Mouse (Mus musculus) cerebral cortex, adult 2 months (tissue): ENCODE measurements around the gene Tenm2.

Experiments
- WGBS: fragments of 180-500 bp; shearing (Covaris S2); methylation state at CpG from one replicate; pipeline ENCODE4 v1.1.7; 2018; 5-methylcytosine and 5-hydroxymethylcytosine counted together

Gene Tenm2

DNA sequence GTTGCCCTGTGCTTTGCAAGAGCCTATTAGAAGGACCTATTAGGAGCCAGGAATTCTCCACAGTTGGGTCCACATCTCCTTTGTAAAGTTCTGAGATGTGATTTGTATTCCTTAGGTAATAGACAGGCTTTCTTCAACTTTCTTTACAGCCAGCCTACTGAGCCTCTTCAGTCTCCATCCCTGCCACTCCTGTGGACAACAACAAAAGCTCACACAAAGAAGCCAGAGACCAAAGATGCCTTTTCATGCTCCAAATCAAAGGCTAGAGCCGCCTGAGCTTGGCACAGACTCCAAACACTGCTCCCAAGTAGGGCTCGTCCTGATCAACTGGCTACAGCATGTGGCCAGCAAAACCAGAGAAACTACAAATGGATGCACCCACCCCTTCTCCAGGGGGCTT is 333.5 kb downstream of the Tenm2 start:
- WGBS, result 43% methylated on average over 2 of the region's 2 CpGs

DNA sequence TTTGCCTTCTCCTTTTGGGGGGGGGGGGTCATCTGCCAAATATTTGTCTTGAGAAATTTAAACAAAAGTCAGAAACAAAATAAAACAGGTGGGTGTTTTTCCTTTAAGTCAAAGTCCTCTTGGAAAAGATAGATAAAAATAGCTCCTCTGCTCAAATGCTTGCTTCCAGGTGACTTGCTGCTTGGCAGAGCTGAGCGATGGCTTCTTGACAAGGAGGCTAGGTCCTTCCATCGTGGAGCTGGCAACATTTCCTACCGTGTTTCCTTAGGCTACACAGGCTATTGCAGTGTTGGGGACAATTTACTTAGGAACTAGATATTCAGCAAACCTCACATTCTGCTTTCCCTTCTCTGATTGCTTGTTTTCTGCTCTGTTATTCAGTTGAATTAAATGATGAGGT is 342.7 kb downstream of the Tenm2 start:
- 67% methylated on average over 3 of the region's 3 CpGs for WGBS

DNA sequence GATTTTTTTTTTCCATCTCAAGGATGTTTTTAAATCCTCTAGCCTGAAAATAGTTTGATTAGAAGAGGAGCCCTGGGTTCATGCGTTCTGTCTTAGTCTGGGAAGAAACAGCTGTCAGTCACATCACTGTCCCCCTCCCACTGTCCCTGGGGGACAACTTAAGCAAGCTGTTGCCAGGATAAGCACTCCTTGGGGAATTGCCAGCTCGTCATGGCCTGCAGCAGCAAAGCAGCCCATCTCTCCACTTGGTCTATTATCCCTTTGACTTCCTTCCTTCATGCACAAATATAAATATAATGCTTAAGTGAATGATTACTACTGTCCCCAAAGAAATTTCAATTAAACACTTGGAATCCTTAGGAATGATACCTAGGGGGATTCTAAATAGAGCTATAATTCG is 344.7 kb downstream of the Tenm2 start:
- WGBS, result 49% methylated on average over 3 of the region's 3 CpGs

DNA sequence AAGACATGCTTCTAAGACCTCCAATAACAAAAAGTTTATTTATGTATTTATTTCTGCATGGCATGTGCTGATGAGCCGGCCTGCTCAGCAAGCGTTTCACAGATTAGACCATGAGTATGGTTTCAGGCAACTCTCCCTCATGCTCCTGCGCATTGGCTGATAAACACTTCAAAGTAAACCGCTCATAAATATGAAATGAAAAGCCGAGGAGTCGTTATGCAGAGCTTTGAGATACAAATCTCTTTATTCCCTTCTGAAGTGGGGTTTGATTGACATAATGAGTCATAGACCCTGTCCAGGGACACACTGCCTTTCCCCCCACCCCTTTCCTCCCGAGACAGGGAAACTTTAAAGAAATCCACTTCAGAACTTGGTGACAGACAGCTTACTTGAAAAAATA is 348.3 kb downstream of the Tenm2 start:
- 64% methylated on average over 7 of the region's 7 CpGs for whole genome bisulfite sequencing

DNA sequence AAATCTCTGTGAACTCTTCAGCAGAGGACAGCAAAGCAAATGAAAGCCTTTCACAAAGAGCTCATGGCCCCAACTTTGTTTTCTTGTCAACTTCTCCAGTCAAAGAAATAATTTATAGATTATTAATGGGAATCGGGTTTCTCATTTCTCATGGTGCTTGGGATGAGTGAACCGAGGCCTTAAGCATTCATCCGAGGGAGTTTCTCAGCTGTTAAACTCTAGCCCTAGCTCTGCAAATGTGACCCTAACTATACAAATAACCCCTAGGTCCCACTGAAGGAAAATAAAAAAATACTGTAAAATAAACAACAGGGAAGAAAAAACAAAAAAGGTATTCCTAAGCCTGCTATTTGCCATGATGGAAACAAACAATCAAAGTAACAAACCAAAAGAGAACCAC is 349.6 kb downstream of the Tenm2 start:
- 95% methylated on average over 3 of the region's 3 CpGs for WGBS

DNA sequence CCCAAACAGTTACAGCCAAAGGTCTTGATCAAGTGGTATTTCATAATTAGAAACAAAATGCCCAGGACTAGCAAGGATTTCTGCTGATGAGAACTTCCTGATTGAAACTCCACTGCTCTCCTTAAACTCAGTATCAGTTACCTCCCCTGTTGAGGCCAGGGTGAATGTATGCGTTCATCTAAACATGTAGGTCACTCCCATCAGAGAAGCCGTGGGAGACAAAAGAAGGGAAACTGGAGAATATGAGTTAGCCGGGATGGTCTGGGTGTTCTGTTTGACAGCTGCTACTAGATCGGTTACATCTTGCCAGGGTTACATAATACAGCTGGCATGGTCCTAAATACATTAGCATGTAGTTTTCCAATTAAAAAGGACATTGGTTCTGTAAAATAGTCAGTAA is 362.8 kb downstream of the Tenm2 start:
- WGBS, result 35% methylated on average over 4 of the region's 4 CpGs

DNA sequence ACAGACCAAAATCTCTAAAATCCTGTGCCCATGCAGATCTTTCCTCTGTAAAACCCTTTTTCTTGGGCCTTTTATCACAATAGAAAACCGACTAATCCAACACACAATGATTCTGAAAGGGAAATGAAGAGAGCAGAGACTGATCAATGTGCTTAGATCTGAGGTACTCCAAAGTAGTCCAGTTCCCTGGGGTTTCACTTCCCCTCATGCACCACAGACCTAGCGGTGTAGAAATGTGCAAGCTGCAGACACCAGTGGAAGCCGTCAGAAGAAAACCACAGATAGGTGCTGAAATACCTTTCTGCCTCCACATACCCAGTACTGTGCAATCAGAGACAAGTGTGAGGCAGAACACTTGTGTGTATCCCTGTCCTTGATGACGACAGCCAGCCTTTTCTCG is 365.2 kb downstream of the Tenm2 start:
- 77% methylated on average over 5 of the region's 5 CpGs for WGBS

DNA sequence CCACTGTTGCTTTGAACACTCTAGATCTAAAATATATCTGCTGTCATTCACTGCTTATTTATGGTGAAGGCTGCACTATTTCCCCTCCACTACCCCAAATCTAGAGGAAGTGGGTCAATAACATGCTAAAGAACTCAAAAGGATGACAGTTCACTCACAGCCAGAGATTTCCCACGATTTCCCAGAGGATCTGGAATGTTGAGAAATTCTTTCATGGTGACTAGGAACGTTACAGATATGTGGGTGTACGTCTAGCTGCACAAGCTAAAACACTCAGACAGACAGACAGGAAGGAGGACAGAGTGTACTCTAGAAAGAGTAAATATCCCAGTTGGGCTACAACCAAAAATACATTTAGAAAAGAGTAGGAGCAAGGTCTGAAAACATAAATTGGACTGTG is 384.1 kb downstream of the Tenm2 start:
- 25% methylated on average over 3 of the region's 3 CpGs for WGBS

DNA sequence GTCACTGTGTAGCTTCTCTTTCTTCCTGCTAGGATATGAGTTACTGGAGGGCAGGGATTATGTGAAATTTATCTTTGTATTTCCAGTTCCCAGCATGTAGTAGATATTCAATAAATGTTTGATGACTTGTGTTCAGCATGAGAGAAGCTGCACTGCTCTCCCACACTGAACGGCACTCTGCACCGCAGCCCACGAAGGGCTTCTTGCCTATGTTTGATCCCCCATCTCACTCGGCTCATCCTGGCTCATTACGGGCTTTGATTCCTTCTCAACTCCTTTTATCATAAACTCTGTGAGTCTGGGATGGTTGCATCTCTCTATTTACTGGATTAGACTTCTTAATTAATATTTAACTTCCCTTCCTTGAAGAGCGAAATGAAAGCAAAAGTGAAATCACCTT is 388.3 kb downstream of the Tenm2 start:
- 86% methylated on average over 6 of the region's 6 CpGs for WGBS

DNA sequence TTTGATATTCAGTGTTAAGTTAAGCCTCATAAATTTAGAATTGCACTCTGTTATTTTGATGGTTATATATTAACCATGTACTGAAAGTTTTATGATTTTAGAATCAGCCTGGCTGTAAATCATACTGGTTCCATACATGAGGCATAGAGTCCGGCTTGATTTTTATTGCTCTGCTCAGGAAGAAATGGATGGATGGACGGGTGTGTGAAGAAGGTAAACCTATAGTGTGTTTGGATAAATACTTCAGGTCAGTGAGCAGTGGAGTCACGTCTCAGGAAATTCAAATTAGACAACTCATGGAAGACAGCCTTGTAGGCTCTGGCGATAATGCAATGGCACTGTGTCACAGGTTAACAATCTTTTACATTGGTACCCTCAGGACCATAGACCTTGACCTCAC is 402.9 kb downstream of the Tenm2 start:
- 83% methylated on average over 4 of the region's 4 CpGs for WGBS

DNA sequence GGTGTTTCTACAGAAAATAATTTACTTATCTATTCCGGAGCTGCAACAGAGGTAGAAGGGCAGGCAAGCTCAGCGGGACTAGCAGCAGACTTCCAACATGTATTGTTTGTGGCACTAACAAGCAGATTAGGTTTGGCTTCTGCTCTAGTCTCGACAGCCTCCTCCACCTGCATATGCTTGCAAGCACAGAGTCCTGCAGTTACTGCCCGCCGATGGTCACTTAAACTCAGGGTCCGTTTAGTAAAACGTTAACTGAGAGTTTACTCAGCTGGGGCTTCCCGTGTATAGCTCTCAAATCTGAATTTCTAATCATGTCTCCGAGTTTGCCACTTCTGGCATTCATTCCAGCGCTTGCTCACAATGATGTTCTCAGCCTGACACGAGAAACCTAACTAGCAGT is 404.3 kb downstream of the Tenm2 start:
- WGBS, result 59% methylated on average over 11 of the region's 11 CpGs

DNA sequence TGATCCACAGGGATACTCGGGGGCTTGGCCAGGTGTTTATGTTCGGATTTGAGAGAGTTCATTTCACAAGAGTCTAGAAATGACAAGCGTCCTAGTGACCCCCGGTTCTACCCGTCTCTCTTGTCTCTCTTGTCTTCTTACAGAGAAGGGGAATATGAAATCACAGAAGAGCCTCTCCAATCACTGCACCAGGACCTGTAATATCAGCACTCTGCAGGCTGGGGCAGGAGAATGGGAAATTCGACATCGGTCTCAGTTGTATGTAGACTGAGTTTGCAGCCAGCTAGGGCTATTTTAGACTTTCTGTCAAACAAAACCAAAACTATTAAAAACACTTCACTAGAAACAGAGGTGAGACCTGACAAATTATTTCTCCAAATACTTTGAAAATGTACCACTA is 411.1 kb downstream of the Tenm2 start:
- 24% methylated on average over 7 of the region's 7 CpGs for WGBS

DNA sequence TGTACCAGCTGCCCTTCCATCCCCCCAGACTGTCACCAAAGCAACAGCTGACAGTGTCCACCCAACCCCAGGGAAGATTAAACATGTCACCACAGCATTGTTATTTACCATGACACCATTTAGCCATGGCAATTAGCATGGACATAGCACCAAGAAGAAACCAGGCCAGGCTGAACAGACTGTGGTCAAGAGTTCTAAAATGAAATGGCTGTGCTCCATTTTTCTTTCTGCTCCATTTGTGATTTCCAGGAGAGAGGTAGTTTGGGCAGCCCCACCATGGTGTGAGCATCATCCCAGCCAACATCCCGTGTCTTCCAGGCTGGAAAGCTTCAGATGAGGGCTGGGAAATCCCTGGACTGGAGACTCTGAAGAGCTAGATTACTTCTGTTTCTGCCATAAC is 431.1 kb downstream of the Tenm2 start:
- WGBS, result 84% methylated on average over 1 of the region's 1 CpGs

DNA sequence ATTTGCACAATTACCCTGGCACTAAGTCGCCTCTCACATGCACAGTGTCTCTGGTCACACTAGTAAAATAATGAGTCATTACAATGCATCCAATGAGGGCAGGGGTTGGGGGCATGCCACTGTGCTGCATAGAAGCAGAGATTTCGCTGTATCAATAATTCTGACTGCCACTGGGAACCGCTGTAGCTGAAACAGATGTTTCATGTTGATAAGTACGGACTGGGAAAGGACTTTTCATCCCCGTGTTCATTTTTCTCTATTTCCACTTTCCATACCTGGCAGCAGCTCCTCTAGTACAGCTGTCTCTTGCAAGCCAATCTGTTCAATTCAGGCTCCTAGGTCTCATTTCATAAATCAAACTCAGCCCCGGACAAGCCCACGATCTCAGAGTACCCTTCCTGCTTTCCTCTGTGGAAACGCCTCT is 433.5 kb downstream of the Tenm2 start:
- WGBS, result 25% methylated on average over 8 of the region's 8 CpGs

DNA sequence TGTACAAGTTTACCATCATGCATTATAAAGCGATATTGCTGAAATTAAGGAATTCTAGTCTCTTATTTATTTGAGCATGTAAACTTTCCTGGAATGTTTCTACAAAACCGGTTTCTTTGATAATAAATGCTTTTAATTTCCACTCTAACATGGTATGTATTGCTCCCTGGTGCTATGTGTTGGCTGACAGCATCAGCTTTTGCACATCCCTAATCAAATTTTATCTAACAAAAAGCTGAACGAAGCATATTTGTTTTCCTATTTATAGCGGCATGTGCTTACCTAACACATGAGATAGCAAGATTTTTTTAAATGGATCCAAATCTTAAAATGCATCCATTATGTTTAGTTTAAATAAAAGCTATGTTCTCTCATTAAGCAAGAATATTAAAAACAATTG is 434.1 kb downstream of the Tenm2 start:
- WGBS, result 59% methylated on average over 4 of the region's 4 CpGs

DNA sequence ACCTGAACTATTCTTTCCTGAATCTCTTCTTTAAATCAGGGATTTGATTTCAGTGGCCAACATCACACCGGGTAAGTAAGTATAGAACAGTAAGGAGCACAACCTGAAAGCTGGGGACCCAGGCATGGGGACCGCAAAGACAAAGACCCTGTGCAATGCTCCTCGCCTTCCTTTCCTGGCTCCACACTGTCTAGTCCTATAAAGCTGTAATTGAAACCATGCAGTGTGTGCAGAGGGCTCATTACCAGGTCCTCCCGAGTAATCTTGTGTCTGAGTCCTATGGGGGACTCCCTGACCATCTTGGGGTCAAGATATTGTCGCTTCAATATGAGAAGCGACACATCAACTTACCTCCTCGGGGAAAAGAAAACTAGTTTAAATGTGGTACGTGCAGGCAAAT is 436.4 kb downstream of the Tenm2 start:
- WGBS, result 81% methylated on average over 8 of the region's 8 CpGs

DNA sequence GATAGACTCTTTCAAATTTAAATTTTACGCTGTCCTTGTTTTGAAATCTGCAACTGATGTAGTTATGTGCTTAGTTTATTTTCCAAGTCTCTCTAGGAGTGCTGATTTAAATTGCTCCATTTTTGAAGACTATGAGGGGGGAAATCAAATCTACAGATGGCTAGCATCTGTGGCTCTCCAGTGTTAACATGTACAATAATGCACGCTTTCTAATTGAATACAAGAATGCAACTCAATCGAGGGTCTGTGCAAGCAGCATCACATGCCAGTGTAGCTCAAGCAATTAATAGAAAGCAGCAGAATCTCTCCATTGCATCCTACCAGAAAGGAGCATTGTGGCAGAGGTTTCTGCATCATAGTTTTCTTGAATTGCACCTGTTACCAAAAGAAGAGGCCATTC is 477.8 kb downstream of the Tenm2 start:
- WGBS, result 42% methylated on average over 3 of the region's 3 CpGs

DNA sequence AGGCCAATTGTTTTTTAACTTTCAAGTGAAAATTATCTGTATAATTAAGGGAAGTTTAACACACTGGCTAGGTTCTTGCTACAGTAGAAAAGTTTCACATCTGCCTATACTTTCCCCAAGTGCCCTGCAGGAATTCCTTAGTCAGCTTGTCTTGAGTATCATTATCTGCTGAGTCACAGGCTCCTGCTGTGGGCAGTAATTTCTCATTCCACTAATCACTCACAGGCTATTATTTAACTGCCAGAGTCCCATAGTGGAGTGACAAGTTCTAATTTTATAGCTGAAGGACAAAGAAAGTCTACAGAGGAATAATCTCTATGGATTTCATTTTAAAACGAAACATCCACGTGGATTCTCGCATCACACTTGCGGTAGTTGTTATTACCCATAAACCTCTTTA is 489.5 kb downstream of the Tenm2 start:
- WGBS, result 86% methylated on average over 4 of the region's 4 CpGs

DNA sequence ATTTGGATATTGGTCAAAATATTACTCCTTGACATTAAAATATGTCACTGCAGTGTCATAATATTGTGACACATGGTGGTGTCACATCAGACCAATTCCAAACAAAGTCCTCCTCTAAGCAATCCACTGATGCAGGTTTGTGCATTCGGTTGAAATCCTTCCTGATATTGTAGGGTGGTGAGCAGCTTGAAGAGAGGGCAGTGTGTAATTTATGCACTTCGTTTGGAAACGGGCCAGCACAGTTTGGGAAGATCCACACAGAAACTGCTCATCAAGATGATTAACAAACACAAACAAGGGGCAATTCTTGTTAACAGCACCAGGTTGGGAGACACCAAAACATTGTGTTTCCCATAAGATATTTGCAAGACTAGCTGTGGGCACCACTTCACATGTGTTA is 508.0 kb downstream of the Tenm2 start:
- 48% methylated on average over 3 of the region's 3 CpGs for WGBS

DNA sequence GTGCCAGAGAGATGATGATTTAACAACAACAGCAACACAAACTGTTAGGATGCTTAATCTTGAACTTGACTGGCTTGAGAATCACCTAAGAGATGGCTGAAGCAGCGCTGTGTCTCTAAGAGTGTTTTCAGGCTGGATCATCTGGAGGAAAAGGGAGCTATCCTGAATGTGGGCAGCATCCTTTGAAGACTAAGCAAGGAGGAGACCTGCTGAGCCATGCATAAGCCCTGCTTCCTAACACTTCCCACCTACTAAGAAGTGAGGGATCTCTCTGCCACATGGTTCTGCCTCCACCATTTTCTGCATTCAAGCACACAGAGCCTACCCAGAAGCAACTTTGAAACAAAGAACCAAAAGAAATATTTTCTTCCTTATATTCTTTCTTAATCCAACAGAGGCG is 532.9 kb downstream of the Tenm2 start:
- 76% methylated on average over 2 of the region's 2 CpGs for WGBS

DNA sequence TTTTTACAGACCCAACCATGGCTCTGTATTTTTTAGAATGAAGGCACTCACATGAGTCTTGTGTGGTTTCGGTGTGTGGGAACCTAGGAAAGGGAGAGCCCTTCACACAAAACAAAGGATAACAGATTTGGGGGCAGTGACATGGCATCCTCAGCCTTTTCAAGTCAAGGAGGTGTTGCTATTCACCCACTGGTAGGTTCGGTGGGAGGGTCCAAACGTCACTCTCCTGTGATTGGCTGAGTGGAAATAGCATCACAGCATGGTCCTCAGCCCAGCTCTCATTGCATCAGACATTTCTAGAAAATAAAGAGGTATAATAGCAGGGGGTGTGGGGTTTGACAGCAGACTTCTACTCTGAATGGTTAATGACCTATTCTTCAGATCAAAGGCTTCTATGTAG is 534.8 kb downstream of the Tenm2 start:
- WGBS, result 51% methylated on average over 3 of the region's 3 CpGs

DNA sequence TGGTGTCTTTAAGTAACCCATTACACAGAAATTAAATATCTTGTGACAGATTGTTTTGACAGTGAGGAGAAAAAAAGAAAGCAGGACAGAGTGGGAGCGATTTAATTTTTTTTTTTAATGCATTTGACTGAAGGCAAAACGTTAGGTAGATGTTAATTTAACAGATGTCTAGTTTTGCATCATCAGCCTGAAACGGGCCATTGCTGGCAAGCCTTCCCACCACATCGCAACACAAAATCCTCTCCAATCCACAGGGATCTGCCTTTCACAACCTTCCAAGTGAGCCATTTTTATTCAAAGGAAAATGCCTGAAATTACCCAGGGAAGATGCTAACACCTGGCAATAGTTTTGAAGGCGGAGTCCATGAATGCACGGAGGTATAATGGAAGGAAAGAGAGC is 535.6 kb downstream of the Tenm2 start:
- 49% methylated on average over 6 of the region's 6 CpGs for WGBS

DNA sequence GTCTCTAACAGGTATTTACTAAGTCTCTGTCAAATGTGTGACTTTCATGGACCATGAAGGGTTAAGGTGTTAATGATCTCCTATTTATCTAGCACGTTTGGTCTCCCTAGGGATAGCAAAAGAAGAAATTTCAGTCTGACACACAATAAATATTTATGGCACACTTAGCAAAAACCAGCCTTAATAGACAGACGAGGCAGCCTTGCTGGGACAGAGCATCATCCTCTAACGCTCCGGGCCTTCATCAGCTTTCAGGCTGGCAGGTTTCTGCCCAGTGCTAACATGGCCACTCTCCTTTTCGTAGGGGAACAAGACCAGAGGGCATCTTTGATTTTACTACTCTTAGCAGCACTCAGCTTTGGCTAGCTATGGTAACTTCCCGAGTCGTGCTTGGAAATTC is 537.5 kb downstream of the Tenm2 start:
- WGBS, result 87% methylated on average over 7 of the region's 7 CpGs

DNA sequence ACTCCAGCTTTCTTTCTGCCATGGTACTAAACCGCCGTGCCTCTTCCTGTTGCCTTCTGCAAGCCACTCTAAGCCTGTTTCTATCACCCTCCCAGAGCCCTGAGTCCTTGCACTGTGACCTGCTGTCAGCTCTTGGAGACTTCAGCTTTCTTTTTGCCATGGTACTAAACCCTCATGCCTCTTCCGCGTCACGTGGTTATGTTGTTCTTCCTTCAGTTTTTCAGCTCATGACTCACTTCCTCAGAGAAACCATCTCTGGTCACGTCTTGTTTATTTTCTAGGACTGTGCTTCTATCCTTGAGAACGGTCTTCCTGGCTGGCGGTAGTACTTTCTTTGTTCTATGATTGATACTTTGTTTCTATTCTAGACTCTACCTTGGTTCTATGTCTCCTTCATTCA is 537.9 kb downstream of the Tenm2 start:
- 64% methylated on average over 8 of the region's 8 CpGs for WGBS

DNA sequence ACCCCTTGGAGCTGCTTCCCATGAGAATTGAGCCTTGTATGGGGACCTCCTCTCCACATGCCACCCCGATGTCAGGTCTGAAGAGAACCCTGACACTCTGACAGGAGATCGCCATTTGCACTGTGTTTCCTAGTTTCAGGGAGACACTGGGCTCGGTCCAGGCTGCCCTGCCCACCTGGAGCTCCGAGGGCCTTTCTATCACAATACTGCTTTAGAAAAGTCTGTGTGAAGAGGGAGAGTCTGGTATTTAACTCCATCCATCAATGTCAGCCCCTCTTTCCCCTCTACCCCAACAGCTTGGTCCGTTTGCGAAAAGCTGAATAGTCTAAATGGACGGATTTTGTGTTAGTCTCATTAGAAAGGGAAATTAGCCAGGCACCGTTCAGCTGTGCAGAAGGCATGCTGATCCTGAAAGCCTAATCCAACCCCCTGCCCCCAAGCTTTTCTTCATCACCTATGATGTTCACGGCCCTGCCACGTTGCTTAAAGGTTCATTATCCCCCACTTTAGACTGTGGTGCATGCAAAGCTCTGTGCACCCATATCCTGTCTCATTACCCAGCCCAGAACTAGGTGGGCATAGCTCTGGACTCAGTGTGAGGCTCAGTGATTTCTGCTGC is 538.6 kb downstream of the Tenm2 start:
- WGBS, result 57% methylated on average over 10 of the region's 10 CpGs
